Mouse (Mus musculus) c-Kit-negative CD71-positive TER-119-positive erythroid progenitor cells, embryonic 14.5 days (primary cell): ENCODE measurements around the gene Ryk.

Experiments
- DNase-seq: peaks from one replicate; pipeline ENCODE4 v3.0.0-alpha.2; 2013; ENCODE audit warnings: low read depth, low spot score

Gene Ryk

DNA sequence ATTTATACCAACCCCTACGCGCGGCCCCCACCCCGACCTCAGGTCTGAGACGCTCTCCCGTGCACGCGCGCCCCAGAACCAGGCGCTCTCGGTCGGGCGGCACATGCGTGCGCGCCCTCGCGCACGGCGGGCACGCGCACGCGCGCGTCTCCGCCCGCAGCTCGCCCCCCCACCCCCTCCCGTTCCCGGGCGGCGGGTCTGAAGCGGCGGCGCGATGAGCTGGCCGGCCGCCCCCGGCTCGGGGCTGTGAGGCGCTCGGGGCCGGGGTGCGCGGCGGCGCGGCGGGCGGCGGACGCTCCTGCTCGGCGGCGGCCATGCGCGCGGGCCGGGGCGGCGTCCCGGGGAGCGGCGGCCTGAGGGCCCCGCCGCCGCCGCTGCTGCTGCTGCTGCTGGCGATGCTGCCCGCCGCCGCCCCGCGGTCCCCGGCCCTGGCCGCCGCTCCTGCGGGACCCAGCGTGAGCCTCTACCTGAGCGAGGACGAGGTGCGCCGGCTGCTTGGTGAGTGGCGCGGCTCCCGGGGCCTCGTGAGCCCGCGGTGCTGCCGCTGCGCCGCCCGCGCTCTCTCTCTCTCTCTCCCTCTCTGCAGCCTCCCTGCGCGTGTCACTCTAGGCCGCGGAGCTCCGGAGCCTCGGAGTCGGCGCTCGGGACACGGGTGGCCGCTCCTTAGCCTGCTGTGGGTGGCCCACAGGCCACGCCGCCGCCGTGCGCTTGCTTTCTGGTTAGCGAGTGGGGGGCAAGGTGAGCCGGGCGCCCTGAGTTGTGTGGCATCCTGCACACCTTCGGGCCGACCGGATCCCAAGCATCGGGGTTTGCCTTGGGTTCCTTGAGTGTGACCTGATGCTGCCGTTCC lies at the start of gene Ryk:
Ryk (plus strand) TSS at position 176 of the 850 bp plus-strand sequence.
- DNase-seq = peak; percentile 56

DNA sequence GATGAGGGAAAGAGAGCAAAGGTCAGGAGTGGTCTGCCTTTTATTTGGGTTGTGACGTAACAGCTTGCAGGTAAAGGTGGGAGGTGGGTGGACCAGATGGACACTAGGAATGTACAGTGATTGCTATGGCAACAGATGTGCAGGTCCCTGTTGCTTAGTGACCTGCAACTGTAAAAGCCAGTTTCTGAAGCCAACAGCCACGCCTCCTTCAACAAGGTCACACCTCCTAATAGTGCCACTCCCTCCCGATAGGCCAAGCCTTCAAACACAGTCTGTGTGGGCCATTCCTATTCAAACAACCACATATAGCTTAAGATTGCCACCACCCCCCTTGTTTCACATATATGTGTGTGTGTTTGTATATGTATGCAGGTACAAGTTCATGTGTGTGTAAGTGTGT lies 45.2 kb upstream of the Ryk start:
- no peak for DNase-seq

- no peak for DNase-seq
Observed at GRCm38 (mm10) chr9:102791845-102792244, 42.9 kb upstream of the Ryk start.

DNA sequence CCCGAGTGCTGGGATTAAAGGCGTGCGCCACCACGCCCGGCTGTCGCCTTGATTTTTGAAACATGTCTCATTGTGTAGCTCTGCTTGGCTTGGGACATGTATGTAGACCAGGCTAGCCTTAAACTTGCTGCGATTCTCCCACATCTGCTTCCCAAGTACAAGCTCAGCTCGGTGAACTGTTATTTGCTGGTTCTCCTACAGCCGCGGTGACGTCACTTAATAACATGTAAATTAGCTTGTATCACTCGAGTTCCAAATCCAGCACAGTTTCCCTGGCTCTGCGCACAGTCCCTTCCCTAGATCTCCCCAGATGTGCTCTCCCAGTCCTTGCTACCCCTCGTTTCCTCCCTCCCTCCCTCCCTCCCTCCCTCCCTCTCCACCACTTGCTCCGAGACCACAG lies 41.9 kb upstream of the Ryk start:
- no peak for DNase-seq

DNA sequence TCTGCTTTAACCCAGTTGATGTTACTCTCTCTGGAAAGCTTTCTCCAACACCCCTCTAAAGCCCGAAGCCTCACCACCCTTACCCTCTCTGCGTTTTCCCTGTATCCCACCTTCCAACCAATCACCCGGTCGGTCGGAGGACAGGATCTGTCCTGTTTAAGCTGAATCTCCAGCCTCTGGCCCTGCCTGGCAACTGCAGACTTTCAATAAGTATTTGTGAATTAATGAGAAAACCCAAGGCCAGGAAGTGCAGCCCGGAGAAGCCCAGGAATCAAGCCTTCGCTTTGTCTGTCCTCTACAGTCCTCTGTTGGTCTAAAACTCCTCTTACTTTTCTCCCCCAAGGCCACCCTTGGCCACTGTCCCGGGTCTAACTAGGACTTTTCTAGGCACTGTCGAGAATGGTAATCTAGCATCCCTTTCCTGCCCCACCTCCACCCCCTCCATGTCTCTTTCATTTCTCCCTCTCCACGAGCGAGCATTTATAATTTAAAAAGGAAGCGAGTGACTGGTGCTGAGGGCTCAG lies 41.4 kb upstream of the Ryk start:
- no peak for DNase-seq

DNA sequence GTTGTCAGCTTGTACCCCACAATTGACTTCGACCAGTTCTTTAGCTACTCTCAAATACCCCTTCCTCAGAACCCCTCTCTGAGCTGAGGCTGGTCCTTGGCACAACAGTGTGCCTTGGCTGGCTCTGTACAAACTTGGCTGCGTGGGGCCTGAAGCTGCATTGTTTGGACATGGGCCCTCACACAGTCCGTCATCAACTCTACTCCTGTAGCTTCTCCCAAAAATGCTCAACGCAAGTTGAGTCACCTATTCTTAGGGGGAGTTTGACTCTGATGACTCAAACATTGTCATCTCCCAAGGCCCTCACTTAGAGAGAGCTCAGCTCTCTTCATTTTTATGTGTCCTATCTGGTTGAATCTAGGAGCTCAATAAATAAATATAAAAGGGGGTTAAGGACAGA lies 36.3 kb upstream of the Ryk start:
- no peak for DNase-seq

DNA sequence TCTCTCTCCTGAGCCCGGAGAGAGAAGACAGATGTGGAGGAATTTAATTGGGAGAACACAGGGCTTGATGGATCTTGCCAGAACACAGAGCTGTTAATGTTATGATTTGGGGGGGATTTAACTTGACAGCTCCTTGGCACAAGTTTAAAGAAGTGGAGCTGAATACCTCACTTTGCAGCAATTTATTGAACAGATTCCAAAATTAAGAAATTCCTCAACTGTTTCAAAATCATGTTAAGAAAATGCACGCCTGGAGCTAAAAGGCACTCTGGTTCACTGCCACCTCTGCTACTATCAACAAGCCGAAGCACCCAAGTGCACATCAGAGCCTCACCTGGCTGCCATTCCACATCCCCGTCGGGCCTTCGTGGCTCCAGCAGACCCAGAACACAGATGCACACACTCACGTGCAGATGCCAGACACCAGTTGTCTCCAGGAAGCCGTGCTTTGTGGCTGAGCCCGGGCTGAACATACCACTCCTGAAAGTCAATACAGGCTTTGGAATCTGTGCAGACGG lies 28.6 kb upstream of the Ryk start:
- DNase-seq = no peak

- DNase-seq = no peak
Observed at GRCm38 (mm10) chr9:102811192-102811591, 23.5 kb upstream of the Ryk start.

DNA sequence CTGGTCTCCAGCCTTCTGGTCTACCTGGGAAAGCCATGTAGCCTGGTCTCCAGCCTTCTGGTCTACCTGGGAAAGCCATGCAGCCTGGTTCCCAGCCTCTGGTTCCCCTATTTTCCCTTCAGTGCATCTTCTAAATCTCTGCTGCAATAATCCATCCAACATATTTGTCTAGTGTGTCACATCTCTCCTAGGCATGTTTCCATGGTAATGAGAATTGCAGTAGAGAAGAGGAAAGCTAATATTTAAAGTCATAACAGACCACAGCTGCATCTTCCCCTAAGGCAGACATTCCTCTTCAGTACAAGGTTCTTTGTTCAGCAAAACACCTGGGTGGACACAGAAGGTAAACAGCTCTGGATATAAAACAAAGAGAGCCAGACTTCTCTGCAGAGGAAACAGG lies 16.5 kb upstream of the Ryk start:
- DNase-seq = no peak

GRCm38 (mm10) chr9:102828604-102829003 lies 6.1 kb upstream of the Ryk start:
- no peak for DNase-seq

- DNase-seq = no peak
Observed at GRCm38 (mm10) chr9:102831541-102831940, 3.2 kb upstream of the Ryk start.

- no peak for DNase-seq
Observed at GRCm38 (mm10) chr9:102834414-102834741, 339 bp upstream of the Ryk start.

DNA sequence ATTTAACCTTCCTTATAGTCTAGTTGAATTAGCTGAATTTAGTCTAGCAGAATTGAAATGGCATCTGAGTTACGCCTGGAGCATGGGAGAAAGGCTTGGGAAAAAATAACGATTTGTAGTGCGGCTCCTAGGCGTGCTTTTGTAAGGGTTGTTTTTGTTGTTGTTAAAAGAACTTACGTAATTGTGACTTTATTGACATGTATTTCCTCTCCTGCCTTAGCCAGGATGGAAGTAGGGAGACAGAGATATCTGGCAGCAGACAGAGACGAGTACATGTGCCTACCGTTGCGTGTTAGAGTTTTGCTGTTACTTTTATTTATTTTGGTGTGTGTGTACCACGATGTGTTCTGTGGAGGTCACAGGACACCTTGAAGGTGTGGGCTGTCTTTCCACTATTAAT lies 1.6 kb downstream of the Ryk start:
- DNase-seq = no peak

DNA sequence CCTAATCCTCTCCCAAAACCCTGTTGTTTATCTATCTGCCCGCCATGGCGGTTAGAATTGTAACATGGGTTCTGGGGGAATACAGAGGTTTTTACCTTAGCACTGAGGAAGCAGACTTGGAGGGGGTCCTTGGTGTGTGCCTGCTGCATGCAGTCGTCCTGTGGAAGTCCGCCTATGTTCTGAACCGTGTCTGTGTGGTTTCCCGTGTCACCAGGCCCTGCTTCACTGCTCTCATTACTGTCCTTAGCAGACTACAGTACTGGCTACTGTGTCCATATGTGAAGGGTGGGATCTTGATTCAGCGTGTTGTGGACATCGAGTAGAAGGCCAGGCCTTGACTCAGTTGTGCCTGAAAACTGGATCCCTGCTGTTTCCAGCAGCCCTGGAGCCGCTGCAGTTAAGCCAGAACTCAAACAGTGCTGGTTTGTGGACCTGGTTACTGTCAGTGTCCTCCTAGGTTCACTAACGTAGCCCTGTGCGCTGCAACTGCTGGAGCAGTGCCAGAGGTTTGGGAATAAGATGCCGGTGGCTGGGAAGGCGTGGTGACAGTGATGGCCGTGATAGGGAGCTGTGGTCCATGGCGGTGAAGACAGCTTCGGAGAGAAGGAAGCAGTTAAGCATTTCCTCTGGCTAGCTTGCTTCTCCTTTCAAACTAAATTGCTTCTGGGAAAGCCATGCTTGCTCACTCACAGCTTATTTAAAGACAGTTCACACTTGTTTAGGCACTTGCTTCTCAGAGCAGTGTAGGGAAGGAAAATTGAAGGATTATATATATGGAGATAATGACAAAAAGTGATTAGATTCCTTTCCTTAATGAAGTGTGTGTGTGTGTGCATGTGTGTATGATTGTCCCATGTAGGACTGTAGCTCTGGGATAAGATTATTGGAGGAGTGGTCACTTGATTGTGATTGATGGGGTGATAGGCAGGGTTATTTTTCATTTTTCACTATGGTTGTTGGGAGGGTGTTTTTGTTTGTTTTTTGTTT lies 6.4 kb downstream of the Ryk start:
- DNase-seq = no peak

DNA sequence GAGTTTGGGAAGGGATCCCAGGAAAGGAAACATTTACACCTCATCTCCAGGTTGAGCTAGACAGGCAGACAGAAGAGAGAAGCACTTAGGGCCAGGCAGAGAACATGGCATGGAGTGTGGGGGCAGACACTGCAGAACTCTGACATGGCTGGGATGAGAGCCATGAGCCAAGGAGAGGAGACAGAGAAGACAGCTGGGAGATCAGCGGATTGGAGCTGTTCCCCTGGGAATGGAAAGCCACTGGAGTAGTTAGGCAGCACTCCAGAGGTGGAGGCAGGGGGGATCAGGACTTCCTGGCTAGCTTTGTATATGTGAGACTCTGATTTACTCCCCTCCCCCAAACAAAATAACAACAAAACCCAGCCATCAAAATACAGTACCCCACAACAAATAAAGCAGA lies 7.1 kb downstream of the Ryk start:
- no peak for DNase-seq

DNA sequence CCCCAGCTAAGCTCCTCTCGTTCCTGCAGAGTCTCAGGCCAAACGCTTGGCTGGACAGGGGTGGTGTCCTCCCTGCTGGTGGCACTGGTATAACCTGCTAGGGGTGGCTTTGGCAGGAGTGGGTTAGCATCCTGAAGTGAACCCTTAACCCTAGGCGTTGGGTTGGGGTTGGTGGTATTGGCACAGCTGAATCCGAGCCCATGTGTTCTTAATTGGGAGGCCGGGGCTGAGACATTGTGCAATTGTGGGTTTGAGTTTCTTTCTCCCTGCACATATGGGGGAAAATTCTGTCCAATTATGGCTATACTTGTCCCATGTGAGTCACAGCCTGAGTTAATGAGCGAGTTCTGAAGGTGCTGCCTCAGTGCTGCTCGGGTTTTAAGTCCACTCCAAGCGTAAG lies 7.8 kb downstream of the Ryk start:
- no peak for DNase-seq

- DNase-seq = no peak
Observed at GRCm38 (mm10) chr9:102843577-102843976, 8.9 kb downstream of the Ryk start.

DNA sequence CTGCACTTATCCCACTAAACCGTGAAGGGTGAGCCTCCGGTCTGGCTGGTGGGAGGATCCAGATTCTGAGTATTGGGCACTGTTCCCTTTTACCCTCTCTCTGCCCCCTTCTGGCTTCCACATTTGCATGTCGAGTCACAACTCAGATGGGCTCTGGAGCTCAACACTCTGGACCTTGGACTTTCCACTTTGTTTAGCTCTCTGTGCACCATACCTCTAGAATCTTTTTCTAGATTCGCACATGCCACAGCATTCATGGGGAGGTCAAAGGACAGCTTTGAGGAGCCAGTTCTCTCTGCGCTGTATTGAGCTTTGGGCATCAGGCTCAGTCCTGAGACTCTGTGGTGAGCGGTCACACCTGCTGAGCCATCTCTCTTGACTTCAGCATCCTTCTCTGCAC lies 11.1 kb downstream of the Ryk start:
- DNase-seq = no peak

- no peak for DNase-seq
Observed at GRCm38 (mm10) chr9:102846348-102846747, 11.6 kb downstream of the Ryk start.

DNA sequence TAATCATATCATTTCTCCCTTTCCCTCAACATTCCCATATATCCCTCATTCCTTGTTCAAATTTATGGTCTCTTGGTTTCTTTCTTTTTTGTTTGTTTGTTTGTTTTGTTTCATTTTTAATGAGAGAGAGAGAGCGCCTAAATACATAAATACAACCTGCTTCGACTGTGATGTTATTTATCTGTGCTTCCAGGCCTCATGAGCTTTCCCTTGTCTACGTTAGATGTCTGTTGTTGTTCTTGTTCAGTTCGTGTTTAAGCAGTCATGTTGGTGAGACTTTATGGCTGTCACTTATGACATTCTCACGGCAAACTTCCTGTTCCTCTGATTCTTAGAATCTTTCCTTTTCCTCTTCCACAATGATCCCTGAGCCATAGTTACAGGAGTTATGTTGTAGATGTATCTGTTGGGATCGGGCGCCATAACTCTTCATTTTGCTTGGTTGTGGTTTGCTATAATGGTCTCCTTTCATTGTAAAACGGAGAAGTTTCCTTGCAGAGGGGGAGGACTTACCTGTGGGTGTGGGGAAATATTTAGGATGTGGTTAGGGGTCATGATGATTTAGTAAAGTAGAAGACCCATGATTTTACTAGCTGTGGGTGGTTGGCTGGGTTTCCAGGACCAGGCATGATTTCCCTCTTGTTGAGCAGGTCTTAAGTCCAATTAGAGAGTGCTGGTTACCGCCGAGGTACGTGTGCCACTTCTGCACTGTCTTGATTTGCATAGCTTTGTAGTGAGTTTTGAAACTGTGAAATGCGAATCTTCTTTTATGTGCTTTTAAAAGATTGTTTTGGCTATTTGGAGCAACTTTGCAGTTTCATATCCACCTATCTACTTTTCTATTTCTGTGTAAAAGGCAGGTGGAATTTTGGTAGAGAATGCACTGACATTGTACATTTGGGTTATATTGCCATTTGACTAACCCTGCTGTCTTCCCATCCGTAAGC lies 17.6 kb downstream of the Ryk start:
- no peak for DNase-seq

GRCm38 (mm10) chr9:102857856-102858255 lies 23.1 kb downstream of the Ryk start:
- DNase-seq = no peak
